Mouse (Mus musculus): ENCODE data around the gene Oit1. TPM values are rescaled to one million over a fixed set of nuclear protein-coding genes. Genes with fewer than 3 reads are reported as not detected.
A peak's percentile ranks its signal among the peaks of the same experiment; 100 is the strongest.

The Oit1 gene
- polyA plus RNA-seq, 1 experiment from 2014 or later = not detected

GRCm38 (mm10) chr14:8369394-8369793 lies 9.2 kb downstream of the Oit1 start:
- H3K27me3 ChIP-seq (replicated peaks; ENCODE audit: control insufficient read depth, insufficient read depth, low read length) = no peaks in the 10 kb centered on the region
- no peak for ATAC-seq
- WGBS = 90% methylated on average over 4 of the region's 4 CpGs
- H3K4me1 ChIP-seq (ENCODE audit: control insufficient read depth, insufficient read depth, low read depth, low read length) = peaks cover 8% of the 10 kb centered on the region; the same call in 1 of the 2 replicates
- no peaks in the 10 kb centered on the region for H3K9me3 ChIP-seq (ENCODE audit: control insufficient read depth, low read length)
- H3K36me3 ChIP-seq (ENCODE audit: control insufficient read depth, insufficient read depth, low read length) = no peaks in the 10 kb centered on the region
- no peak overlapping the region for H3K4me2 ChIP-seq (ENCODE audit: low read length)
- no peak overlapping the region for H3K9ac ChIP-seq (ENCODE audit: low read depth, low read length)
- no peak overlapping the region for H3K4me3 ChIP-seq (ENCODE audit: low read length)
- H3K27ac ChIP-seq (ENCODE audit: low read depth, low read length) = no peak overlapping the region

GRCm38 (mm10) chr14:8368900-8369299 lies 9.7 kb downstream of the Oit1 start:
- Histone ChIP-seq H3K36me3 (ENCODE audit: control insufficient read depth, insufficient read depth, low read length) (no peaks in the 10 kb centered on the region), H3K4me2 (ENCODE audit: low read length) (no peak overlapping the region), H3K27me3 (replicated peaks; ENCODE audit: control insufficient read depth, insufficient read depth, low read length) (no peaks in the 10 kb centered on the region), H3K27ac (ENCODE audit: low read depth, low read length) (no peak overlapping the region), H3K4me1 (ENCODE audit: control insufficient read depth, insufficient read depth, low read depth, low read length) (peaks cover 8% of the 10 kb centered on the region; the same call in 1 of the 2 replicates), H3K4me3 (ENCODE audit: low read length) (no peak overlapping the region), H3K9me3 (ENCODE audit: control insufficient read depth, low read length) (no peaks in the 10 kb centered on the region), H3K9ac (ENCODE audit: low read depth, low read length) (no peak overlapping the region)
- ATAC-seq = no peak
- 91% methylated on average over 1 of the region's 1 CpGs for WGBS

GRCm38 (mm10) chr14:8367727-8368520 lies 10.6 kb downstream of the Oit1 start:
- Histone ChIP-seq H3K27me3 (replicated peaks; ENCODE audit: control insufficient read depth, insufficient read depth, low read length) (no peaks in the 10 kb centered on the region), H3K4me1 (ENCODE audit: control insufficient read depth, insufficient read depth, low read depth, low read length) (peaks cover 8% of the 10 kb centered on the region; the same call in 1 of the 2 replicates), H3K4me2 (ENCODE audit: low read length) (no peak overlapping the region), H3K36me3 (ENCODE audit: control insufficient read depth, insufficient read depth, low read length) (no peaks in the 10 kb centered on the region), H3K4me3 (ENCODE audit: low read length) (no peak overlapping the region), H3K9me3 (ENCODE audit: control insufficient read depth, low read length) (no peaks in the 10 kb centered on the region), H3K27ac (ENCODE audit: low read depth, low read length) (no peak overlapping the region), H3K9ac (ENCODE audit: low read depth, low read length) (no peak overlapping the region)
- WGBS = 47% methylated on average over 4 of the region's 4 CpGs
- peak; percentile 53 for ATAC-seq

- Histone ChIP-seq H3K36me3 (ENCODE audit: control insufficient read depth, insufficient read depth, low read length) (no peaks in the 10 kb centered on the region), H3K4me3 (ENCODE audit: low read length) (no peak overlapping the region), H3K4me1 (ENCODE audit: control insufficient read depth, insufficient read depth, low read depth, low read length) (peaks cover 8% of the 10 kb centered on the region; the same call in 1 of the 2 replicates), H3K27me3 (replicated peaks; ENCODE audit: control insufficient read depth, insufficient read depth, low read length) (no peaks in the 10 kb centered on the region), H3K27ac (ENCODE audit: low read depth, low read length) (no peak overlapping the region), H3K9ac (ENCODE audit: low read depth, low read length) (no peak overlapping the region), H3K9me3 (ENCODE audit: control insufficient read depth, low read length) (no peaks in the 10 kb centered on the region), H3K4me2 (ENCODE audit: low read length) (no peak overlapping the region)
- 0 out of 2 replicates have a peak, but pooled peaks have one; percentile 32 for ATAC-seq
- WGBS = 4% methylated on average over 1 of the region's 1 CpGs
Measured at GRCm38 (mm10) chr14:8367121-8367520, 11.4 kb downstream of the Oit1 start.

GRCm38 (mm10) chr14:8365833-8366232 lies 12.7 kb downstream of the Oit1 start:
- H3K4me2 ChIP-seq (ENCODE audit: low read length) = no peak overlapping the region
- no peak overlapping the region for H3K9ac ChIP-seq (ENCODE audit: low read depth, low read length)
- 71% methylated on average over 6 of the region's 6 CpGs for WGBS
- no peaks in the 10 kb centered on the region for H3K36me3 ChIP-seq (ENCODE audit: control insufficient read depth, insufficient read depth, low read length)
- no peaks in the 10 kb centered on the region for H3K27me3 ChIP-seq (replicated peaks; ENCODE audit: control insufficient read depth, insufficient read depth, low read length)
- peaks cover 8% of the 10 kb centered on the region; the same call in 1 of the 2 replicates for H3K4me1 ChIP-seq (ENCODE audit: control insufficient read depth, insufficient read depth, low read depth, low read length)
- H3K9me3 ChIP-seq (ENCODE audit: control insufficient read depth, low read length) = no peaks in the 10 kb centered on the region
- no peak overlapping the region for H3K27ac ChIP-seq (ENCODE audit: low read depth, low read length)
- no peak for ATAC-seq
- H3K4me3 ChIP-seq (ENCODE audit: low read length) = no peak overlapping the region

- 86% methylated on average over 9 of the region's 9 CpGs for WGBS
Measured at GRCm38 (mm10) chr14:8356836-8357235, 21.7 kb downstream of the Oit1 start.

GRCm38 (mm10) chr14:8355999-8356501 lies 22.5 kb downstream of the Oit1 start:
- Histone ChIP-seq H3K27me3 (replicated peaks; ENCODE audit: control insufficient read depth, insufficient read depth, low read length) (no peaks in the 10 kb centered on the region), H3K27ac (ENCODE audit: low read depth, low read length) (no peak overlapping the region), H3K4me3 (ENCODE audit: low read length) (no peak overlapping the region), H3K4me1 (ENCODE audit: control insufficient read depth, insufficient read depth, low read depth, low read length) (no peaks in the 10 kb centered on the region; the same call in 1 of the 2 replicates), H3K36me3 (ENCODE audit: control insufficient read depth, insufficient read depth, low read length) (no peaks in the 10 kb centered on the region), H3K9me3 (ENCODE audit: control insufficient read depth, low read length) (no peaks in the 10 kb centered on the region), H3K4me2 (ENCODE audit: low read length) (no peak overlapping the region), H3K9ac (ENCODE audit: low read depth, low read length) (no peak overlapping the region)
- 33% methylated on average over 6 of the region's 6 CpGs for WGBS
- peak; percentile 87 for ATAC-seq

More at GRCm38 (mm10) chr14:8356836-8357235, 21.7 kb downstream of the Oit1 start:
- no peak overlapping the region for H3K4me2 ChIP-seq (ENCODE audit: low read length)
- no peaks in the 10 kb centered on the region for H3K27me3 ChIP-seq (replicated peaks; ENCODE audit: control insufficient read depth, insufficient read depth, low read length)
- no peak overlapping the region for H3K27ac ChIP-seq (ENCODE audit: low read depth, low read length)
- no peak overlapping the region for H3K4me3 ChIP-seq (ENCODE audit: low read length)
- no peaks in the 10 kb centered on the region; the same call in 1 of the 2 replicates for H3K4me1 ChIP-seq (ENCODE audit: control insufficient read depth, insufficient read depth, low read depth, low read length)
- no peak for ATAC-seq
- H3K9me3 ChIP-seq (ENCODE audit: control insufficient read depth, low read length) = no peaks in the 10 kb centered on the region
- no peaks in the 10 kb centered on the region for H3K36me3 ChIP-seq (ENCODE audit: control insufficient read depth, insufficient read depth, low read length)
- H3K9ac ChIP-seq (ENCODE audit: low read depth, low read length) = no peak overlapping the region

- H3K4me2 ChIP-seq (ENCODE audit: low read length) = no peak overlapping the region
- H3K4me3 ChIP-seq (ENCODE audit: low read length) = no peak overlapping the region
- no peaks in the 10 kb centered on the region for H3K4me1 ChIP-seq (ENCODE audit: control insufficient read depth, insufficient read depth, low read depth, low read length)
- no peaks in the 10 kb centered on the region for H3K27me3 ChIP-seq (replicated peaks; ENCODE audit: control insufficient read depth, insufficient read depth, low read length)
- H3K9me3 ChIP-seq (ENCODE audit: control insufficient read depth, low read length) = no peaks in the 10 kb centered on the region
- no peak overlapping the region for H3K27ac ChIP-seq (ENCODE audit: low read depth, low read length)
- WGBS = 72% methylated on average over 9 of the region's 9 CpGs
- ATAC-seq = no peak
- H3K9ac ChIP-seq (ENCODE audit: low read depth, low read length) = no peak overlapping the region
- no peaks in the 10 kb centered on the region for H3K36me3 ChIP-seq (ENCODE audit: control insufficient read depth, insufficient read depth, low read length)
Measured at GRCm38 (mm10) chr14:8348927-8349326, 29.6 kb downstream of the Oit1 start.

- Histone ChIP-seq H3K27me3 (replicated peaks; ENCODE audit: control insufficient read depth, insufficient read depth, low read length) (no peaks in the 10 kb centered on the region), H3K9ac (ENCODE audit: low read depth, low read length) (no peak overlapping the region), H3K4me3 (ENCODE audit: low read length) (no peak overlapping the region), H3K27ac (ENCODE audit: low read depth, low read length) (no peak overlapping the region), H3K4me1 (ENCODE audit: control insufficient read depth, insufficient read depth, low read depth, low read length) (no peaks in the 10 kb centered on the region), H3K9me3 (ENCODE audit: control insufficient read depth, low read length) (no peaks in the 10 kb centered on the region), H3K36me3 (ENCODE audit: control insufficient read depth, insufficient read depth, low read length) (no peaks in the 10 kb centered on the region), H3K4me2 (ENCODE audit: low read length) (no peak overlapping the region)
- WGBS = 19% methylated on average over 7 of the region's 7 CpGs
- peak; percentile 63 for ATAC-seq
Measured at GRCm38 (mm10) chr14:8346255-8346997, 32.1 kb downstream of the Oit1 start.

Data from hindbrain, embryonic 16.5 days (tissue).